Mouse (Mus musculus) adrenal gland (tissue): ENCODE measurements around the gene Ripply2.

Experiments
- intact Hi-C: fragments of 180-260 bp; cut with DNase I; formaldehyde crosslinking; loops from one replicate; pipeline ENCODE4 v1.15.1; 2025

The Ripply2 gene

GRCm38 (mm10) chr9:87021778-87022523, 6.6 kb downstream of the Ripply2 start, which contains the start of gene Cyb5r4:
Gene Cyb5r4 (plus strand): TSS chr9:87022014.
- intact Hi-C loops, result no loop called here

- intact Hi-C loops, result loop anchor here (5.0 kb wide), 1 partner anchor 222 kb away; no protein-coding TSS in a partner anchor
Measured at GRCm38 (mm10) chr9:87025764-87026163, 10.4 kb downstream of the Ripply2 start.

- intact Hi-C loops, result loop anchor here (5.0 kb wide), 1 partner anchor 220 kb away; no protein-coding TSS in a partner anchor
Measured at GRCm38 (mm10) chr9:87027423-87028084, 12.2 kb downstream of the Ripply2 start.

GRCm38 (mm10) chr9:87032196-87032595, 16.9 kb downstream of the Ripply2 start:
- intact Hi-C loops, result no loop called here

- intact Hi-C loops, result no loop called here
Measured at GRCm38 (mm10) chr9:87034831-87035580, 19.7 kb downstream of the Ripply2 start.

GRCm38 (mm10) chr9:87049425-87049824, 34.1 kb downstream of the Ripply2 start:
- intact Hi-C loops, result no loop called here

GRCm38 (mm10) chr9:87055547-87056235, 40.4 kb downstream of the Ripply2 start:
- intact Hi-C loops, result no loop called here

- intact Hi-C loops, result no loop called here
Measured at GRCm38 (mm10) chr9:87062337-87062736, 47.0 kb downstream of the Ripply2 start.

GRCm38 (mm10) chr9:87068160-87068559, 52.8 kb downstream of the Ripply2 start:
- intact Hi-C loops, result no loop called here
